Mouse (Mus musculus): Measurements from ENCODE around the gene Nlrc5. TPM values are rescaled to one million over a fixed set of nuclear protein-coding genes. Genes with fewer than 3 reads are reported as not detected.

Nlrc5 gene
- polyA plus RNA-seq, 1 experiment from 2014 or later = 0.19 TPM

DNA sequence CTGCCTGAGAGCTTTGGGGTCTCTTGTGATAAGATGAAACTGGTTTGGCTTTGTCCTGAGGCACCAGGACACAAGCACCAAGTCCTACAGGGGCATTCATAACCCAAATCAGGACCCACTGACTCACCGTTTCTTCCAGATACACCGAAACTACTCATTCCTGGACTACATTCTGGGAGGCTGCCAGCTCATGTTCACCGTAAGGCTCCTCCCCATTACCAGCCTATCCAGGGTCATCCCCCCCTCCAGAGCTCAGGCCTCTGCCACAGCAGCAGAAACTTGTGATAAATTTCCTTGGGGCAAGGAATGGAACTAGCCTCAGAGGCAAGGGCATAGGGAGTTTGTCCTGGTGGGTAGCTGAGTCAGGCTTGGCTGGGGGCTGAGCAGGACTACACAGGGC is 123.1 kb downstream of the Nlrc5 start:
- Histone ChIP-seq H3K36me3 (ENCODE audit: control insufficient read depth, insufficient read depth, low read length) (no peaks in the 10 kb centered on the region), H3K9me3 (ENCODE audit: control insufficient read depth, low read length) (no peaks in the 10 kb centered on the region), H3K27me3 (ENCODE audit: control insufficient read depth, insufficient read depth, low read length) (no peaks in the 10 kb centered on the region), H3K27ac (replicated peaks in 1 of 2; ENCODE audit: control insufficient read depth in 1 of 2, insufficient read depth in 1 of 2, low read depth in 2 of 2, low read length in 2 of 2) (no peak overlapping the region), H3K4me2 (ENCODE audit: low read length) (no peak overlapping the region), H3K9ac (ENCODE audit: low read length) (no peak overlapping the region), H3K4me3 (ENCODE audit: control insufficient read depth in 1 of 2, insufficient read depth in 1 of 2, low read depth in 1 of 2, low read length in 2 of 2) (no peak overlapping the region), H3K4me1 (ENCODE audit: control insufficient read depth in 2 of 2, insufficient read depth in 2 of 2, low read length in 2 of 2) (no peaks in the 10 kb centered on the region)
- ATAC-seq (ENCODE audit: insufficient number of reproducible peaks, insufficient read depth, low FRiP score, low read depth) = no peak
- 57% methylated on average over 3 of the region's 3 CpGs for WGBS

DNA sequence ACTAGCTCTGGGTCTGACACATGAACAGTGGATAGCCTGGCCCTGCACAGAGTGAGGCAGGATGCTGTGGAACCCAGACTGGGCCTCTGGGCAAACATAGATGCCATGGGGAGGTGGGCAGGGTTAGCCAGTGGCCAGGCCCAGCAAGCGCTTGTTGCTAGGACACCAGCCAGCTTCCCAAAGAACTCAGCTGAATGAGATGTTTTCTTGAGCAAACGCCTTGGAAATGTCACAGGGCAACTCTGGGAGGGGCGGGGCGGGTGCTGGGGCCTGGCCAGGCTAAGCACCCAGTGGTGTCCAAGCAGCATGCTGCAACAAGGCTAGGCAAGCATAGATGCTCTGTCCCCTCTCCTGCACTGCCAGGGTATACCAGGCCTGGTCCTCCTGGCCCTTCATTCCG is 127.1 kb downstream of the Nlrc5 start:
- H3K36me3 ChIP-seq (ENCODE audit: control insufficient read depth, insufficient read depth, low read length) = no peaks in the 10 kb centered on the region
- WGBS = 80% methylated on average over 5 of the region's 5 CpGs
- ATAC-seq (ENCODE audit: insufficient number of reproducible peaks, insufficient read depth, low FRiP score, low read depth) = no peak
- no peaks in the 10 kb centered on the region for H3K4me1 ChIP-seq (ENCODE audit: control insufficient read depth in 2 of 2, insufficient read depth in 2 of 2, low read length in 2 of 2)
- H3K9ac ChIP-seq (ENCODE audit: low read length) = no peak overlapping the region
- no peaks in the 10 kb centered on the region for H3K27me3 ChIP-seq (ENCODE audit: control insufficient read depth, insufficient read depth, low read length)
- no peak overlapping the region for H3K4me3 ChIP-seq (ENCODE audit: control insufficient read depth in 1 of 2, insufficient read depth in 1 of 2, low read depth in 1 of 2, low read length in 2 of 2)
- H3K4me2 ChIP-seq (ENCODE audit: low read length) = no peak overlapping the region
- no peaks in the 10 kb centered on the region for H3K9me3 ChIP-seq (ENCODE audit: control insufficient read depth, low read length)
- no peak overlapping the region for H3K27ac ChIP-seq (replicated peaks in 1 of 2; ENCODE audit: control insufficient read depth in 1 of 2, insufficient read depth in 1 of 2, low read depth in 2 of 2, low read length in 2 of 2)

DNA sequence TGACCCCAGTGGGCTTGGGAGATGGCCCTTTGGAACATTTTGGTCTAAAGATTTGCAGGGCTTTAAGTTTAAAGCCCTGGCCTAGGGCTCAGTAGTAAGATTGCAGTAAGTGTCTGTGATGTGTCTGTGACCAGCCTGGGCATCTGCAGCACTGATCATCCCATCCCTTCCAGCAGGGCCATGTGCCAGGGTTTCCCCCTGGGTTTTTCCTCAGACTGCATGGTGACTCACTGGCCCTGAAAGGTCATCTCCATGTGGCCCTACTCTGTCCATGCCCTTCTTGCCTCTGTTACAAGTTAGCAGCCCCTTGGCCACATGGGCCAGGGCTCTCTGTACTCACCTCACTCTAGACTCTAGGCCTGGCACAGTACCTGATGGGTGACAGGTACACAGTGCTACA is 130.3 kb downstream of the Nlrc5 start:
- Histone ChIP-seq H3K4me2 (ENCODE audit: low read length) (no peak overlapping the region), H3K27ac (replicated peaks in 1 of 2; ENCODE audit: control insufficient read depth in 1 of 2, insufficient read depth in 1 of 2, low read depth in 2 of 2, low read length in 2 of 2) (no peak overlapping the region), H3K36me3 (ENCODE audit: control insufficient read depth, insufficient read depth, low read length) (no peaks in the 10 kb centered on the region), H3K4me3 (ENCODE audit: control insufficient read depth in 1 of 2, insufficient read depth in 1 of 2, low read depth in 1 of 2, low read length in 2 of 2) (no peak overlapping the region), H3K9me3 (ENCODE audit: control insufficient read depth, low read length) (no peaks in the 10 kb centered on the region), H3K4me1 (ENCODE audit: control insufficient read depth in 2 of 2, insufficient read depth in 2 of 2, low read length in 2 of 2) (no peaks in the 10 kb centered on the region), H3K27me3 (ENCODE audit: control insufficient read depth, insufficient read depth, low read length) (no peaks in the 10 kb centered on the region), H3K9ac (ENCODE audit: low read length) (no peak overlapping the region)
- ATAC-seq (ENCODE audit: insufficient number of reproducible peaks, insufficient read depth, low FRiP score, low read depth) = no peak

DNA sequence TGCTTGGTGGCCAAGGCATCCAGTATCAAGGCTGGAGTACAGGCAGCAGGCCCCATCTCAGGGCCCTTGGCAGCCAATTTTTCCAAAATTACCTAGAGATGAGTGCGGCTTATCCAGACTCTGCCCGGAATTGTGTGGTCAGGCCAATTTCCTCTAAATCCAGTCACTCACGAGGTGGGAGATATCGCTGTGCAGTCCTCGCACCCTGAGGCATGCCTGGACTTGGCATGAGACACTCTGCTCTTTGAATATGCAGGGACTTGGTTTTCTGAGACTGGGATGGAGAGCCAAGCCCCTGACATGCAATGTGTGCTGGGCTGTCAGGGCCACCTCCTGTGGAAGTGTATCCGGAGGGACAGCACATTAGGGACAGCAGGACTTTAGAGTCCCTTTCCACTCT is 131.9 kb downstream of the Nlrc5 start:
- H3K4me2 ChIP-seq (ENCODE audit: low read length) = no peak overlapping the region
- 68% methylated on average over 6 of the region's 6 CpGs for WGBS

DNA sequence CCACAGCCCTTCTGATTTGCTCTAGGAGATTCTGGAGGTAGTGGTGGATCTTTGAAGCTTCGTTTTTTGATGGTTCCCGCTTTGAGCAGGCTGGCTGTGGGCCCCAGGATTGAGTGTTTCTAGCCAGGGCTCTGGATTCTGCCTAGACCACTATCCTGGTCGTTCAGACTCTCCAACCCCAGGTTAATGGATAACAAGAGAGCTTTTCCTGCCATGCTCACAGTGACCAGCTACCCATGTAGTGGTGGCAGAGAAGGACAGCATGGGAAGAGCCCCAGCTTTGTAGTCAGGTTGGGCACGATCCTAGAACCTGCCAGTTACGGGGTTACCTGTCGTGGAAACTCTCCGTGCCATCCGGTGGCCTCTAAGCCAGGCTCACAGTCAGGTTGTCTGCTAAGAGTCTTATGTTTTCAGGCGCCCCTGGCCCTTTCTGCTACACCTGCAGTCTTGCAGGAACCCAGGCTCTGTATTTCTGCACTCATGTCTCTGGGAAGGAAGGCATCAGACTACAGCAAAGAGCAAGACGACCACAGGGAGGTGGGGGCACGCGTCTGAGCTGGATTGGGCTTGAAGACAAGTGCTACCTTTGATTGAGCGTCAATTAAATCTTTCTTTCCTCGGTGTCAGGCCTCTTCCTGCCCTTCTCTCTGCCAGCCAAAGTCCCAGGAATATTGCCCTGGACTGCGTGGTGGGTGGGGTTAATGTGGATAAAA is 132.4 kb downstream of the Nlrc5 start:
- Histone ChIP-seq H3K4me2 (ENCODE audit: low read length) (no peak overlapping the region), H3K9me3 (ENCODE audit: control insufficient read depth, low read length) (no peaks in the 10 kb centered on the region), H3K9ac (ENCODE audit: low read length) (no peak overlapping the region), H3K4me3 (ENCODE audit: control insufficient read depth in 1 of 2, insufficient read depth in 1 of 2, low read depth in 1 of 2, low read length in 2 of 2) (no peak overlapping the region), H3K4me1 (ENCODE audit: control insufficient read depth in 2 of 2, insufficient read depth in 2 of 2, low read length in 2 of 2) (no peaks in the 10 kb centered on the region), H3K27ac (replicated peaks in 1 of 2; ENCODE audit: control insufficient read depth in 1 of 2, insufficient read depth in 1 of 2, low read depth in 2 of 2, low read length in 2 of 2) (no peak overlapping the region), H3K36me3 (ENCODE audit: control insufficient read depth, insufficient read depth, low read length) (no peaks in the 10 kb centered on the region), H3K27me3 (ENCODE audit: control insufficient read depth, insufficient read depth, low read length) (no peaks in the 10 kb centered on the region)
- 74% methylated on average over 15 of the region's 15 CpGs for WGBS
- no peak for ATAC-seq (ENCODE audit: insufficient number of reproducible peaks, insufficient read depth, low FRiP score, low read depth)

More for the DNA sequence above, 131.9 kb downstream of the Nlrc5 start:
- Histone ChIP-seq H3K27ac (replicated peaks in 1 of 2; ENCODE audit: control insufficient read depth in 1 of 2, insufficient read depth in 1 of 2, low read depth in 2 of 2, low read length in 2 of 2) (no peak overlapping the region), H3K36me3 (ENCODE audit: control insufficient read depth, insufficient read depth, low read length) (no peaks in the 10 kb centered on the region), H3K9me3 (ENCODE audit: control insufficient read depth, low read length) (no peaks in the 10 kb centered on the region), H3K27me3 (ENCODE audit: control insufficient read depth, insufficient read depth, low read length) (no peaks in the 10 kb centered on the region), H3K9ac (ENCODE audit: low read length) (no peak overlapping the region), H3K4me3 (ENCODE audit: control insufficient read depth in 1 of 2, insufficient read depth in 1 of 2, low read depth in 1 of 2, low read length in 2 of 2) (no peak overlapping the region), H3K4me1 (ENCODE audit: control insufficient read depth in 2 of 2, insufficient read depth in 2 of 2, low read length in 2 of 2) (no peaks in the 10 kb centered on the region)
- no peak for ATAC-seq (ENCODE audit: insufficient number of reproducible peaks, insufficient read depth, low FRiP score, low read depth)

DNA sequence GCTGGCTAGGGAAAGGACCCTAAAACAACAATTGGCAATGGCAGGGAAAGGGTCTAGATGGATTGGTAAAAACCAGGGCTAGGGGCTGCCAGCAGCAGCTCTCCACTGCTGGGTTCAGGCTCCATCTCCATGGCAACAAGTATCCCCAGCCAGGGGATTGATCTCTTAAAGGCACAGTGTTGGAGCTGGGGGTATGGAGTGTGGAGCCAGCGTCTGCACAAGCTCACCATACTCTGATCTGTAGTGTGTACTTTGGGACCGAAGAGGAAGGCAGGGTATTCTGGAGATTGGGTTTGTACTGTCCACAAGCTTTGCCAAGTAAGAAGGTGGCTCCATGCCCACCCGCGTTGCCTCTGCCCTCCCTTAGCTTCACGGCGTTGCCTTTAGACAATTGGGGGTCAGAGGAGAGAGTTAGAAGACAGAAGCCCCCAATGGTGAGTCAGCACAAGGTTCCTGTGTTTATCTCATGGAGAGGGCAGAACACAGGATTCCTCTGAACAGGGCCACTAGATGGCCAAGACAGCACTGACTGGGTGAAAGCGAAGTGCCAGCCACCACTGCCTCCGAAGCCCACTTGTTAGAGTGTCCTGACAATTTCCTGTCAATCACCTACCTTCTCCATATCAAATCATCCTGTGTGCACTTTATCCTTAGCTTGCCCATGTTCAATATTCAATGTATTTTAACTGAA is 133.1 kb downstream of the Nlrc5 start:
- H3K4me2 ChIP-seq (ENCODE audit: low read length) = no peak overlapping the region
- ATAC-seq (ENCODE audit: insufficient number of reproducible peaks, insufficient read depth, low FRiP score, low read depth) = no peak
- H3K27me3 ChIP-seq (ENCODE audit: control insufficient read depth, insufficient read depth, low read length) = no peaks in the 10 kb centered on the region
- H3K36me3 ChIP-seq (ENCODE audit: control insufficient read depth, insufficient read depth, low read length) = no peaks in the 10 kb centered on the region
- no peaks in the 10 kb centered on the region for H3K4me1 ChIP-seq (ENCODE audit: control insufficient read depth in 2 of 2, insufficient read depth in 2 of 2, low read length in 2 of 2)
- H3K27ac ChIP-seq (replicated peaks in 1 of 2; ENCODE audit: control insufficient read depth in 1 of 2, insufficient read depth in 1 of 2, low read depth in 2 of 2, low read length in 2 of 2) = no peak overlapping the region
- no peak overlapping the region for H3K9ac ChIP-seq (ENCODE audit: low read length)
- no peak overlapping the region for H3K4me3 ChIP-seq (ENCODE audit: control insufficient read depth in 1 of 2, insufficient read depth in 1 of 2, low read depth in 1 of 2, low read length in 2 of 2)
- H3K9me3 ChIP-seq (ENCODE audit: control insufficient read depth, low read length) = no peaks in the 10 kb centered on the region
- 72% methylated on average over 8 of the region's 8 CpGs for WGBS

DNA sequence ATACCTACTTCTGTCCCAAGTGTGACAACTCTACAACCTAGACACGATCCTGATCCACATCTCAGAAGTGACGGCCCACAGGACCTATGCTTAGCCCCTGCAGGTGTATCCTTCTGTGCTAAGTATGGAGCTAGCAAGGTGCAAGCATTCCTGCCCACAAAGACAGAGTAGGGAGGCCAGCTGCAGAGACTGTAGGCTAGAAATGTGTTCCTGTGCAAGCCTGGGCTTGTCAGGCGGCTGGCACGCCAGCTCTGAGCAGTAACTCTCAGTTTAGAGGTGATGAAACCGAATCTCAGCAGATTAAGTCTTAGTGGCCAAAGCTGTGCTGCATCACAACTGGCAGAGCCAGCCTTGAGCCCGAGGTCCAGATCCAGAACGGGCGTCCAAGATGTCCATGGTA is 133.9 kb downstream of the Nlrc5 start:
- no peak overlapping the region for H3K27ac ChIP-seq (replicated peaks in 1 of 2; ENCODE audit: control insufficient read depth in 1 of 2, insufficient read depth in 1 of 2, low read depth in 2 of 2, low read length in 2 of 2)
- no peaks in the 10 kb centered on the region for H3K27me3 ChIP-seq (ENCODE audit: control insufficient read depth, insufficient read depth, low read length)
- H3K4me3 ChIP-seq (ENCODE audit: control insufficient read depth in 1 of 2, insufficient read depth in 1 of 2, low read depth in 1 of 2, low read length in 2 of 2) = no peak overlapping the region
- H3K36me3 ChIP-seq (ENCODE audit: control insufficient read depth, insufficient read depth, low read length) = peaks cover 5% of the 10 kb centered on the region
- ATAC-seq (ENCODE audit: insufficient number of reproducible peaks, insufficient read depth, low FRiP score, low read depth) = no peak
- no peaks in the 10 kb centered on the region for H3K9me3 ChIP-seq (ENCODE audit: control insufficient read depth, low read length)
- no peak overlapping the region for H3K9ac ChIP-seq (ENCODE audit: low read length)
- WGBS = 79% methylated on average over 8 of the region's 8 CpGs
- no peak overlapping the region for H3K4me2 ChIP-seq (ENCODE audit: low read length)
- no peaks in the 10 kb centered on the region for H3K4me1 ChIP-seq (ENCODE audit: control insufficient read depth in 2 of 2, insufficient read depth in 2 of 2, low read length in 2 of 2)

DNA sequence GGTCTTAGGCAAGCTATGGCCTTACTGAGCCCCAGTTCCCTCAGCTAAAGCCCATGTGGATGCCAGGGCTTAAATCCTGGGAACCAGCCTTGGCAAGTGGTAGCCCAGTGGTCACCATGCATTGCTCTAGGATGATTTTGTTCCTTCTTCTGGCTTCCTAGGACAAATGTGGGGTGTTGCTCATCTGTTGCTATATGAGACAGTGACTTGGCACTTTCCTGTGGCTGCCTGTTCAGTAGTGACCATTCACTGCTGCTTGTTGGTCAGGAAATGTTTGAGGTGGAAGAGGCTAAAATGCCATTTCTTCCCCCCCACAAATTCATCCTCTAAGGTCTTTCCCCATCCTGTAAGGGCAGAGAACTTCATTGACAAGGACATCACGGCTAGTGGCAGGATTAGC is 135.3 kb downstream of the Nlrc5 start:
- H3K27ac ChIP-seq (replicated peaks in 1 of 2; ENCODE audit: control insufficient read depth in 1 of 2, insufficient read depth in 1 of 2, low read depth in 2 of 2, low read length in 2 of 2) = no peak overlapping the region
- ATAC-seq (ENCODE audit: insufficient number of reproducible peaks, insufficient read depth, low FRiP score, low read depth) = no peak
- H3K27me3 ChIP-seq (ENCODE audit: control insufficient read depth, insufficient read depth, low read length) = no peaks in the 10 kb centered on the region
- WGBS = 55% methylated on average over 1 of the region's 1 CpGs
- H3K4me1 ChIP-seq (ENCODE audit: control insufficient read depth in 2 of 2, insufficient read depth in 2 of 2, low read length in 2 of 2) = no peaks in the 10 kb centered on the region
- no peak overlapping the region for H3K9ac ChIP-seq (ENCODE audit: low read length)
- H3K4me2 ChIP-seq (ENCODE audit: low read length) = no peak overlapping the region
- H3K36me3 ChIP-seq (ENCODE audit: control insufficient read depth, insufficient read depth, low read length) = peaks cover 18% of the 10 kb centered on the region
- H3K9me3 ChIP-seq (ENCODE audit: control insufficient read depth, low read length) = no peaks in the 10 kb centered on the region
- no peak overlapping the region for H3K4me3 ChIP-seq (ENCODE audit: control insufficient read depth in 1 of 2, insufficient read depth in 1 of 2, low read depth in 1 of 2, low read length in 2 of 2)

Data from heart, embryonic 14.5 days (tissue).